Mouse (Mus musculus): ENCODE measurements around the gene Ctrl. TPM values are rescaled to one million over a fixed set of nuclear protein-coding genes. Genes with fewer than 3 reads are reported as not detected.
"Not testable (repeated sequence)": the region's sequence is repeated elsewhere in the genome, so short reads cannot be mapped to it uniquely, and the experiment has no call there.

Ctrl gene
- 1.0 and 1.5 TPM in 2 replicates for polyA plus RNA-seq (2012; rRNA removed)

DNA sequence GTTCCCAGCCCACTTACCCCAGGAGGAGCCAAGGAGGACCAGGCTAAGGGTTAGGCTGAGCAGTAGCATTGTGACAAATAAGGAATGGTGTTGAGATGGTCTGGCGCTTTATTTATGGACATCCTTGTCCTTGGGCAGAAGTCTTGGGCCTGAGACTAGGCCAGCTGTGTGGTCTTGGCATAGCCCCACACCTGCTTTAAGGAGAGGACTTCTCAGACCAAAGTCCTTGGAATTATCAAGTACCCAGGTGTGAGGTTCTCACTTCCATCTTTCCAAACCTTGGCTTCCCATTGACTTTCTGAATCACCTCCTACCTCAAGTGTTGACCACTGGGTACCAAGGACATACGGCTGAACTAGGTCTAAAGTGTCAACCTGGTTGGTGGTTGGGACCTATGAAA is at the start of gene Ctrl:
TSS of gene Ctrl (minus strand) at position 101 of the 400 bp plus-strand sequence.
- Histone ChIP-seq H3K27me3 (replicated peaks; ENCODE audit: control insufficient read depth, insufficient read depth, low read length) (no peaks in the 10 kb centered on the region), H3K4me3 (ENCODE audit: insufficient read depth, low read depth, low read length) (no peak within 1 kb of the TSS), H3K4me1 (ENCODE audit: control insufficient read depth, insufficient read depth, low read length) (peaks cover 4% of the 10 kb centered on the region; the same call in 1 of the 2 replicates), H3K36me3 (ENCODE audit: control insufficient read depth, insufficient read depth, low read length) (no peaks in the 10 kb centered on the region), H3K27ac (ENCODE audit: insufficient read depth, low read depth, low read length) (no peak within 1 kb of the TSS)
- 91% methylated on average over 2 of the region's 2 CpGs for WGBS
- no peak for DNase-seq
- no peak for TF ChIP-seq POLR2A (IDR thresholded peaks at IDR 0.05; ENCODE audit: low read depth, low read length)
- no peak for TF ChIP-seq CTCF (conservative IDR thresholded peaks at IDR 0.05; ENCODE audit: insufficient read depth, insufficient read length, low read depth, low read length)

DNA sequence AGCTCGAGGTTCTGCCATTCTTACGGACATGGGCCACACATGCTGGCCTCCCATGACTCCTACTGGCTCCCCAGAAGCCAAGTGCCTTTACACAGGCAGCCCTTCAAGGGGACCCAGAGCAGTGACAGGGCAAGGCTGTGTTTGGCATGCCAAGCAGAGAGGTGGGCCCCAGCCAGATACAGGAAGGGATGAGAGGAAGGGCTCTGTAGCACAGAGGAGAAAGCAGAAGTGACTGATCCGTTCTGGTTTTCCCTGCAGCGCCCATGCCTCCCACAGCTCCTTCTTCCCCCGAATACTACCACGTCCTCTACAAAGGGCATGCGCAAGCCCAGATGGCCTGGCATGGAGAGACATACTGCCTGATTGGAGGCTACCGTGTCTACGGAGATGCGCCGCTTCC is 49.7 kb upstream of the Ctrl start:
- H3K27ac ChIP-seq (ENCODE audit: insufficient read depth, low read depth, low read length); H3K27me3 ChIP-seq (replicated peaks; ENCODE audit: control insufficient read depth, insufficient read depth, low read length); H3K36me3 ChIP-seq (ENCODE audit: control insufficient read depth, insufficient read depth, low read length); DNase-seq; H3K4me1 ChIP-seq (ENCODE audit: control insufficient read depth, insufficient read depth, low read length); H3K4me3 ChIP-seq (ENCODE audit: insufficient read depth, low read depth, low read length): not testable (repeated sequence)
- WGBS = 83% methylated on average over 11 of the region's 11 CpGs

DNA sequence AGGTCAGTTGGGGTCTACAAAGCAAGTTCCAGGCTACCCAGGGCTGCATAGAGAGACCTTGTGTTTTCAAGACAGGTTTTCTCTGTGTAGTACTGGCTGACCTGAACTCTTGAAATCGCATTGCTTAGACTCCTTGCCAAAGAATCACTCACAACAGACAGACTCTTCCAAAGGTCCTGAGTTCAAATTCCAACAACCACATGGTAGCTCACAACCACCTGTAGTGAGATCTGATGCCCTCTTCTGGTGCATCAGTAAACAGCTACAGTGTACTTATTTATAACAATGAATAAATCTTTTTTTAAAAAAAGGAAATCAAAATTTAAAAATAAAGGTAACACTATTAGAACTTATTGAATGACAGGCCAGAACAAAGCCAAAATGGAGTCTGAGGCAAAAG is 47.5 kb upstream of the Ctrl start:
- Histone ChIP-seq H3K4me3 (ENCODE audit: insufficient read depth, low read depth, low read length) (no peak overlapping the region), H3K27me3 (replicated peaks; ENCODE audit: control insufficient read depth, insufficient read depth, low read length) (no peaks in the 10 kb centered on the region), H3K4me1 (ENCODE audit: control insufficient read depth, insufficient read depth, low read length) (no peaks in the 10 kb centered on the region), H3K27ac (ENCODE audit: insufficient read depth, low read depth, low read length) (no peak overlapping the region), H3K36me3 (ENCODE audit: control insufficient read depth, insufficient read depth, low read length) (no peaks in the 10 kb centered on the region)
- DNase-seq = no peak
- TF ChIP-seq POLR2A (IDR thresholded peaks at IDR 0.05; ENCODE audit: low read depth, low read length) = no peak
- no peak; the same call in 1 of the 2 replicates for TF ChIP-seq CTCF (conservative IDR thresholded peaks at IDR 0.05; ENCODE audit: insufficient read depth, insufficient read length, low read depth, low read length)
- 74% methylated on average over 1 of the region's 1 CpGs for WGBS

DNA sequence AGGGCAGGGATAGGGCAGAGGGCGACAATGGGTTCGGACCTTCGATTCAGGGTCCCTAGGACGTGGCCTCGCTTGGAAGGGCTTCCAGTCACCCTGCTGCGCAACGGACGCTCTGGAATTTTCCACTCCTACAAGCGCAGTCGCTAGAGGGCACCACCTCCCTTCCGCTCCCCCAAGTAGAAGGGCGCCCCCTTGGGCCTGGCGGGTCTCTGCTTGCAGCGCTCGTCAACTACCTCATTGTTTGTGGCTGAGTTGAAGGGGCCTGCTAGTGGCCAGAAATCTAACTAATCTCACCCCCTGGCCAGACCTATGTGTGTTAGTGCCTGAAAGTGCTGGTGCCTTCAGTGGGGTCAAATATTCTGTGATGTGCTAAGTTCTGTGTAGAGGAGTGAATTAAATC is 45.7 kb upstream of the Ctrl start, which contains the start of gene Dpep3:
TSS of gene Dpep3 (minus strand) at position 105 of the 400 bp plus-strand sequence.
- no peak within 1 kb of the TSS for H3K27ac ChIP-seq (ENCODE audit: insufficient read depth, low read depth, low read length)
- 94% methylated on average over 15 of the region's 15 CpGs for WGBS
- TF ChIP-seq POLR2A (IDR thresholded peaks at IDR 0.05; ENCODE audit: low read depth, low read length) (no peak), CTCF (conservative IDR thresholded peaks at IDR 0.05; ENCODE audit: insufficient read depth, insufficient read length, low read depth, low read length) (no peak)
- H3K36me3 ChIP-seq (ENCODE audit: control insufficient read depth, insufficient read depth, low read length) = no peaks in the 10 kb centered on the region
- no peak for DNase-seq
- H3K4me3 ChIP-seq (ENCODE audit: insufficient read depth, low read depth, low read length) = no peak within 1 kb of the TSS
- no peaks in the 10 kb centered on the region for H3K27me3 ChIP-seq (replicated peaks; ENCODE audit: control insufficient read depth, insufficient read depth, low read length)
- H3K4me1 ChIP-seq (ENCODE audit: control insufficient read depth, insufficient read depth, low read length) = no peaks in the 10 kb centered on the region

DNA sequence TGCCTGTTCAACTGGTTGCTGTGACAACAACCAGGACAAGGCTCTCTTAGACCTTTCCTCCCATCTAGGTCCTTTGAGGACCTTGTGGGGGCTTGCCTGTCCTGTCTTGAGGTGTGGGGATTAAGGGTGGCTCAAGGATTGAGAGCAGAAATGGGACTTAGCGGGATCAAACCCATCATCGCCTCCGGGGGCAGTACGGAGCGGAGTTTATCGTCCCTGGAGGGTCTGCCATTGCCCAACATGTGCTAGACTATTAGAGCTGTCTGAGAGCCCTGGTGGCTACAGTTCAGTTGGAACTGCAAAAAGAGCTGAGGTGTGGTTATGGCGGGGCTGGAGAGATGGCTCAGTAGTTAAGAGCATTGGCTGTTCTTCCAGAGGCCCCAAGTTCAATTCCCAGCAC is 41.7 kb upstream of the Ctrl start:
- no peaks in the 10 kb centered on the region for H3K27me3 ChIP-seq (replicated peaks; ENCODE audit: control insufficient read depth, insufficient read depth, low read length)
- DNase-seq = no peak
- no peaks in the 10 kb centered on the region for H3K36me3 ChIP-seq (ENCODE audit: control insufficient read depth, insufficient read depth, low read length)
- no peak overlapping the region for H3K27ac ChIP-seq (ENCODE audit: insufficient read depth, low read depth, low read length)
- no peak overlapping the region for H3K4me3 ChIP-seq (ENCODE audit: insufficient read depth, low read depth, low read length)
- TF ChIP-seq POLR2A (IDR thresholded peaks at IDR 0.05; ENCODE audit: low read depth, low read length) (no peak), CTCF (conservative IDR thresholded peaks at IDR 0.05; ENCODE audit: insufficient read depth, insufficient read length, low read depth, low read length) (no peak)
- no peaks in the 10 kb centered on the region for H3K4me1 ChIP-seq (ENCODE audit: control insufficient read depth, insufficient read depth, low read length)
- 75% methylated on average over 7 of the region's 7 CpGs for WGBS

DNA sequence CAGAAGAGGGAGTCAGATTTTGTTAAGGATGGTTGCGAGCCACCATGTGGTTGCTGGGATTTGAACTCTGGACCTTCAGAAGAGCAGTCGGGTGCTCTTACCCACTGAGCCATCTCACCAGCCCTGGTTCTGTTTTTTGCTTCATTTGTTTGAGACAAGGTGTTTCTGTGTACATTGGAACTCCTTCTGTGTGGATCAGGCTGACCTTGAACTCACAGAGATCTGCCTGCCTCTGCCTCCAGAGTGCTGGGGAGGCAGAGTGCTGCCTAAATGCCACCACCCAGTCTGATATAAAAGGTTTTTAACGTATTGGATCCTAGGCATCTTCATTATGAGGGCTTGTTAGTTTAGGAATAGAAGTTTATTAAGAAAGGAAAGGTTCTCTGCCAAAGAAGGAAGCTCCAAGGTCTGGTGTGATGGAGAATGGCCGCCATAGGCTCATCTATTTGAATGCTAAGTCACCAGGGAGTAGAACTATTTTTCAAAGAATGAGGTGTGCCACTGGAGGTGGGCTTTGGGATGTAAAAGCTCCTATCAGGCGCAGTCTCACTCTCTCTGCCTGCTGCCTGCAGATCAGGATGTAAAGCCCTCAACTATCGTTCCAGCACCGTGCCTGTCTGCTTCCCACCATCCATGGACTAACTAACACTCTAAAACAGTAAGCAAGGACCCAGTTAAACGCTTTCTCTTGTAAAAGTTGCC is 37.5 kb upstream of the Ctrl start:
- no peak for DNase-seq
- TF ChIP-seq CTCF (conservative IDR thresholded peaks at IDR 0.05; ENCODE audit: insufficient read depth, insufficient read length, low read depth, low read length) (no peak), POLR2A (IDR thresholded peaks at IDR 0.05; ENCODE audit: low read depth, low read length) (no peak)
- no peaks in the 10 kb centered on the region for H3K27me3 ChIP-seq (replicated peaks; ENCODE audit: control insufficient read depth, insufficient read depth, low read length)
- no peaks in the 10 kb centered on the region for H3K4me1 ChIP-seq (ENCODE audit: control insufficient read depth, insufficient read depth, low read length)
- no peak overlapping the region for H3K27ac ChIP-seq (ENCODE audit: insufficient read depth, low read depth, low read length)
- H3K4me3 ChIP-seq (ENCODE audit: insufficient read depth, low read depth, low read length) = no peak overlapping the region
- no peaks in the 10 kb centered on the region for H3K36me3 ChIP-seq (ENCODE audit: control insufficient read depth, insufficient read depth, low read length)
- 79% methylated on average over 8 of the region's 8 CpGs for WGBS

DNA sequence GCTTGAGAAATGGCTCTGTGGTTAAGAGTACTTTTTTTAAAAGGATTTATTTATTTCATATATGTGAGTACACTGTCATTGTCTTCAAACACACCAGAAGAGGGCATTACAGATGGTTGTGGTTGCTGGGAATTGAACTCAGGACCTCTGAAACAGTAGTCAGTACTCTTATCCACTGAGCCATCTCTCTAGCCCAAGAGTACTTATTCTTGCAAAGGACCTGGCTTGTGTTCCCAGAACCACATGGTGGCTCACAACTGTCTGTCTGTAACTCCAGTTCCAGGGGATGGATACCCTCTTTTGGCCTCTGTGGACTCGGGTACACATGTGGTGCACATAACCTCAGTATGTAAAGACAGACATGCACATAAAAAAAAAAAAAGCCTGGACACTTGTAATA is 35.7 kb upstream of the Ctrl start:
- 92% methylated on average over 1 of the region's 1 CpGs for WGBS
- Histone ChIP-seq H3K4me3 (ENCODE audit: insufficient read depth, low read depth, low read length) (no peak overlapping the region), H3K27ac (ENCODE audit: insufficient read depth, low read depth, low read length) (no peak overlapping the region), H3K4me1 (ENCODE audit: control insufficient read depth, insufficient read depth, low read length) (0 out of 2 replicates have a peak, but pooled peaks cover 6% of the 10 kb centered on the region), H3K27me3 (replicated peaks; ENCODE audit: control insufficient read depth, insufficient read depth, low read length) (no peaks in the 10 kb centered on the region), H3K36me3 (ENCODE audit: control insufficient read depth, insufficient read depth, low read length) (no peaks in the 10 kb centered on the region)
- no peak for DNase-seq
- TF ChIP-seq CTCF (conservative IDR thresholded peaks at IDR 0.05; ENCODE audit: insufficient read depth, insufficient read length, low read depth, low read length) = no peak
- no peak for TF ChIP-seq POLR2A (IDR thresholded peaks at IDR 0.05; ENCODE audit: low read depth, low read length)

Measured in kidney, adult 2 months (tissue).